Mouse (Mus musculus): ENCODE results near the gene Ush1g. TPM values are rescaled to one million over a fixed set of nuclear protein-coding genes. Genes with fewer than 3 reads are reported as not detected.

Gene Ush1g
- polyA plus RNA-seq, 1 experiment from 2014 or later, result not detected

- no peak overlapping the region for H3K4me3 ChIP-seq (ENCODE audit: inconsistent target)
- WGBS (ENCODE audit: missing documents), result 100% methylated on average over 1 of the region's 2 CpGs
- no peaks in the 10 kb centered on the region for H3K36me3 ChIP-seq (ENCODE audit: inconsistent target)
- H3K79me2 ChIP-seq (ENCODE audit: inconsistent target), result no peaks in the 10 kb centered on the region
- no peak overlapping the region for H3K27ac ChIP-seq
These were observed 33.5 kb downstream of the Ush1g start for GRCm38 (mm10) chr11:115288305-115288704.

GRCm38 (mm10) chr11:115287386-115287785, 34.5 kb downstream of the Ush1g start:
- Histone ChIP-seq H3K27ac (no peak overlapping the region), H3K36me3 (ENCODE audit: inconsistent target) (no peaks in the 10 kb centered on the region), H3K79me2 (ENCODE audit: inconsistent target) (no peaks in the 10 kb centered on the region), H3K4me3 (ENCODE audit: inconsistent target) (no peak overlapping the region)
- WGBS (ENCODE audit: missing documents), result 95% methylated on average over 5 of the region's 5 CpGs

- no peaks in the 10 kb centered on the region for H3K36me3 ChIP-seq (ENCODE audit: inconsistent target)
- WGBS (ENCODE audit: missing documents), result 86% methylated on average over 19 of the region's 19 CpGs
- H3K79me2 ChIP-seq (ENCODE audit: inconsistent target), result no peaks in the 10 kb centered on the region
- no peak overlapping the region for H3K4me3 ChIP-seq (ENCODE audit: inconsistent target)
- no peak overlapping the region for H3K27ac ChIP-seq
These were observed 35.4 kb downstream of the Ush1g start for GRCm38 (mm10) chr11:115286201-115286993.

GRCm38 (mm10) chr11:115285282-115285681, 36.6 kb downstream of the Ush1g start:
- H3K36me3 ChIP-seq (ENCODE audit: inconsistent target), result no peaks in the 10 kb centered on the region
- peak overlapping the region; percentile 52 for H3K27ac ChIP-seq
- H3K4me3 ChIP-seq (ENCODE audit: inconsistent target), result no peak overlapping the region
- H3K79me2 ChIP-seq (ENCODE audit: inconsistent target), result no peaks in the 10 kb centered on the region
- 7% methylated on average over 4 of the region's 4 CpGs for WGBS (ENCODE audit: missing documents)

GRCm38 (mm10) chr11:115283891-115284620, 37.8 kb downstream of the Ush1g start:
- 93% methylated on average over 12 of the region's 12 CpGs for WGBS (ENCODE audit: missing documents)
- H3K36me3 ChIP-seq (ENCODE audit: inconsistent target), result no peaks in the 10 kb centered on the region
- H3K27ac ChIP-seq, result no peak overlapping the region
- no peaks in the 10 kb centered on the region for H3K79me2 ChIP-seq (ENCODE audit: inconsistent target)
- no peak overlapping the region for H3K4me3 ChIP-seq (ENCODE audit: inconsistent target)

- H3K4me3 ChIP-seq (ENCODE audit: inconsistent target), result no peak overlapping the region
- 93% methylated on average over 9 of the region's 9 CpGs for WGBS (ENCODE audit: missing documents)
- no peaks in the 10 kb centered on the region for H3K79me2 ChIP-seq (ENCODE audit: inconsistent target)
- H3K27ac ChIP-seq, result no peak overlapping the region
- H3K36me3 ChIP-seq (ENCODE audit: inconsistent target), result no peaks in the 10 kb centered on the region
These were observed 38.4 kb downstream of the Ush1g start for GRCm38 (mm10) chr11:115283486-115283765.

- Histone ChIP-seq H3K36me3 (ENCODE audit: inconsistent target) (no peaks in the 10 kb centered on the region), H3K4me3 (ENCODE audit: inconsistent target) (no peak overlapping the region), H3K27ac (no peak overlapping the region), H3K79me2 (ENCODE audit: inconsistent target) (no peaks in the 10 kb centered on the region)
- 96% methylated on average over 7 of the region's 8 CpGs for WGBS (ENCODE audit: missing documents)
These were observed 38.9 kb downstream of the Ush1g start for GRCm38 (mm10) chr11:115282723-115283485.

- Histone ChIP-seq H3K27ac (no peak overlapping the region), H3K4me3 (ENCODE audit: inconsistent target) (no peak overlapping the region), H3K79me2 (ENCODE audit: inconsistent target) (no peaks in the 10 kb centered on the region), H3K36me3 (ENCODE audit: inconsistent target) (no peaks in the 10 kb centered on the region)
- WGBS (ENCODE audit: missing documents), result 89% methylated on average over 8 of the region's 8 CpGs
These were observed 39.5 kb downstream of the Ush1g start for GRCm38 (mm10) chr11:115282295-115282694.

- H3K79me2 ChIP-seq (ENCODE audit: inconsistent target), result no peaks in the 10 kb centered on the region
- peak overlapping the region; percentile 29; the same call in 1 of the 2 replicates for H3K27ac ChIP-seq
- 27% methylated on average over 1 of the region's 1 CpGs for WGBS (ENCODE audit: missing documents)
- H3K36me3 ChIP-seq (ENCODE audit: inconsistent target), result no peaks in the 10 kb centered on the region
- H3K4me3 ChIP-seq (ENCODE audit: inconsistent target), result no peak overlapping the region
These were observed 42.1 kb downstream of the Ush1g start for GRCm38 (mm10) chr11:115279726-115280125.

- Histone ChIP-seq H3K79me2 (ENCODE audit: inconsistent target) (no peaks in the 10 kb centered on the region), H3K36me3 (ENCODE audit: inconsistent target) (no peaks in the 10 kb centered on the region), H3K27ac (peak overlapping the region; percentile 79; the same call in 1 of the 2 replicates), H3K4me3 (ENCODE audit: inconsistent target) (peak overlapping the region; percentile 77; the same call in 1 of the 2 replicates)
- WGBS (ENCODE audit: missing documents), result 87% methylated on average over 6 of the region's 6 CpGs
These were observed 43.7 kb downstream of the Ush1g start for GRCm38 (mm10) chr11:115278176-115278575.

- peak overlapping the region; percentile 77 for H3K4me3 ChIP-seq (ENCODE audit: inconsistent target)
- H3K27ac ChIP-seq, result peak overlapping the region; percentile 79
- H3K36me3 ChIP-seq (ENCODE audit: inconsistent target), result no peaks in the 10 kb centered on the region
- WGBS (ENCODE audit: missing documents), result 14% methylated on average over 7 of the region's 7 CpGs
- no peaks in the 10 kb centered on the region for H3K79me2 ChIP-seq (ENCODE audit: inconsistent target)
These were observed 44.3 kb downstream of the Ush1g start for GRCm38 (mm10) chr11:115277604-115277975.

- Histone ChIP-seq H3K27ac (peak within 1 kb of the TSS; percentile 79), H3K4me3 (ENCODE audit: inconsistent target) (peak within 1 kb of the TSS; percentile 77), H3K79me2 (ENCODE audit: inconsistent target) (no peaks in the 10 kb centered on the region), H3K36me3 (ENCODE audit: inconsistent target) (no peaks in the 10 kb centered on the region)
- WGBS (ENCODE audit: missing documents), result 1% methylated on average over 41 of the region's 42 CpGs
These were observed 44.8 kb downstream of the Ush1g start, which contains the start of gene Fdxr for GRCm38 (mm10) chr11:115276780-115277603. Gene Fdxr (minus strand): TSS chr11:115277050.

- Histone ChIP-seq H3K4me3 (ENCODE audit: inconsistent target) (peak overlapping the region; percentile 48), H3K79me2 (ENCODE audit: inconsistent target) (no peaks in the 10 kb centered on the region), H3K27ac (no peak overlapping the region), H3K36me3 (ENCODE audit: inconsistent target) (no peaks in the 10 kb centered on the region)
- WGBS (ENCODE audit: missing documents), result 64% methylated on average over 3 of the region's 3 CpGs
These were observed 45.9 kb downstream of the Ush1g start for GRCm38 (mm10) chr11:115275954-115276353.

- WGBS (ENCODE audit: missing documents), result 67% methylated on average over 6 of the region's 6 CpGs
- Histone ChIP-seq H3K27ac (no peak overlapping the region), H3K4me3 (ENCODE audit: inconsistent target) (no peak overlapping the region), H3K36me3 (ENCODE audit: inconsistent target) (no peaks in the 10 kb centered on the region), H3K79me2 (ENCODE audit: inconsistent target) (no peaks in the 10 kb centered on the region)
These were observed 46.3 kb downstream of the Ush1g start for GRCm38 (mm10) chr11:115275509-115275908.

Measured in macrophage (primary cell).